Mouse (Mus musculus): ENCODE results near the gene Srd5a1. TPM values are rescaled to one million over a fixed set of nuclear protein-coding genes. Genes with fewer than 3 reads are reported as not detected.
A peak's percentile ranks its signal among the peaks of the same experiment; 100 is the strongest.
"Not testable (repeated sequence)": the region's sequence is repeated elsewhere in the genome, so short reads cannot be mapped to it uniquely, and the experiment has no call there.

Gene Srd5a1
- polyA plus RNA-seq, 1 experiment from 2014 or later = 31.7 TPM

DNA sequence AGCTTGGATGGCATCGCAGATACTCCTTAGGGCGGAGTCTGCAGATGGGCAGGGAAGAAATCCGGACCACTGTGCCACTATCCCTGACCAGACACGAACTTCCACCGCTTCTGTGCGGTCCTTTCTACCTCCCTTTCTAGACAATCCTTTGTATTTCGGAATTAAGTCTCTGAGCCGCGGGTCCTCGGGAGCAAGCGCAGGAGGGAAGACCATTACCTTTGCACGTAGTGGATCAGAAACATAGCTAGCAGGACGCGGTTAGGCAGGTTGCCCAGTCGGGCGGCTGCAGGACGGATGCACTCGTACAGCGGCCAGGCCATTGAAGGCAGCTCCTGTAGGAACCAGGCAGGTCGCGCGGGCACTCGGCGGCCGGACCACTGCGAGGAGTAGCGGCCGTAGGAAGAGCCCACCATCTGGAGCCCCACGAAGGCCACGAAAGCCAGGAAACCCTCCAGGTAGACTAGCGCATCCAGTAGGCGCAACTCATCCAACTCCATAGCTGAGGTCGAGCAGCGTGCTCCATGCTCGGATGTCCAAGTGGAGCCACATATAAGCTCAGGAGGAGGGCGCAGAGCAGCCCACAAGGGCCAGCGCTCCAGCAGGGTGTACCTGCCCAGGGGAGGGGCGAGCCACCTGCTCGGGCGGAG lies 368 bp downstream of the Srd5a1 start:
- Histone ChIP-seq H3K9me3 (replicated peaks; ENCODE audit: control insufficient read depth, low read length) (no peaks in the 10 kb centered on the region), H3K9ac (ENCODE audit: low read length) (peak overlapping the region; percentile 74), H3K27me3 (replicated peaks; ENCODE audit: control insufficient read depth, insufficient read depth, low read length) (no peaks in the 10 kb centered on the region), H3K4me3 (ENCODE audit: low read depth, low read length) (peak overlapping the region; percentile 96), H3K36me3 (ENCODE audit: control insufficient read depth, insufficient read depth, low read length) (peaks cover 20% of the 10 kb centered on the region), H3K4me2 (ENCODE audit: low read length) (peak overlapping the region; percentile 97), H3K4me1 (ENCODE audit: control insufficient read depth, insufficient read depth, low read length) (peaks cover 5% of the 10 kb centered on the region), H3K27ac (ENCODE audit: low read depth, low read length) (no peak overlapping the region)
- WGBS = 1% methylated on average over 40 of the region's 40 CpGs
- DNase-seq (ENCODE audit: low spot score) (no peak), ATAC-seq (no peak; the same call in 1 of the 2 replicates)

DNA sequence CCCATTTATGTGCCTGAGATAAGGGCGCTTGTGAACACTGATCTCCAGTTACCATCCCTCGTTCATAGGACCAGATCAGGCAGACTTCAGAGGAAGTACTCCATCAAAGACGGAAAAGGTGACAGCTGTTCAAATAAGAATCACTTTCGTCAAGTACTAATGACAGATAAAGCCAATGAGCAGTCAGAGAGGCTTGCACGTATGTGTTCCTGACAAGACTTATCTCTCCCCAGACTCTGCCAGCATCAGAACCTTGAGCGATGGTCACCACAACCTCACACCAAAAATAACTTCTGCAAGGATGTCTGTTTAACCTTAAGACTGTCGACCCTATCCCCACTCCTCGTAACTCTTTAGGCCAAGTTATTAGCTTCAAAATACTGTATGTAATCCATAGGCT lies 2.5 kb downstream of the Srd5a1 start:
- Histone ChIP-seq H3K9ac (ENCODE audit: low read length) (no peak overlapping the region), H3K27ac (ENCODE audit: low read depth, low read length) (no peak overlapping the region), H3K4me3 (ENCODE audit: low read depth, low read length) (no peak overlapping the region), H3K36me3 (ENCODE audit: control insufficient read depth, insufficient read depth, low read length) (0 out of 2 replicates have a peak, but pooled peaks cover under 1% of the 10 kb centered on the region), H3K4me2 (ENCODE audit: low read length) (no peak overlapping the region), H3K4me1 (ENCODE audit: control insufficient read depth, insufficient read depth, low read length) (peaks cover 5% of the 10 kb centered on the region), H3K27me3 (replicated peaks; ENCODE audit: control insufficient read depth, insufficient read depth, low read length) (no peaks in the 10 kb centered on the region), H3K9me3 (replicated peaks; ENCODE audit: control insufficient read depth, low read length) (no peaks in the 10 kb centered on the region)
- 92% methylated on average over 8 of the region's 8 CpGs for WGBS
- DNase-seq (ENCODE audit: low spot score) (no peak), ATAC-seq (no peak)

DNA sequence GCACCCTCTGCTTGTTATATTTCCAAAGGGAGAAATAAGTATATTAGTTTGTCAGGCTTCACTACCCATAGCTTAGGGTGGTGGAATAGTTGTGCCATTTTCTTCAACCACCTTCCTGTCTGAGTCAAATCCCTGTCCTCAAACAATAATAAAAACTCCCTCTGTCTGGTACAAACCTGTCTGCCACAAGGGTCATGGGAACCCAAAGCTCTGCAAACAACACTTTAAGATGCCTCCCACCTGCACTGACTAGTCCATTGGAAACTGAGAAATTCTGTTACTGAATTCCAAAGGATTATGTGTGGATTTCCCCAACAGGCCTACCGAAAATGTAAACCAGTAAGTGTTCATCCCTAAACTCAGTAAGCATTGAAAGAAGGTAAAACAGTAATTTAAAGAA lies 6.6 kb downstream of the Srd5a1 start:
- ATAC-seq (no peak), DNase-seq (ENCODE audit: low spot score) (no peak)
- H3K4me3 ChIP-seq (ENCODE audit: low read depth, low read length) = no peak overlapping the region
- no peaks in the 10 kb centered on the region for H3K36me3 ChIP-seq (ENCODE audit: control insufficient read depth, insufficient read depth, low read length)
- no peak overlapping the region for H3K4me2 ChIP-seq (ENCODE audit: low read length)
- no peak overlapping the region for H3K27ac ChIP-seq (ENCODE audit: low read depth, low read length)
- H3K4me1 ChIP-seq (ENCODE audit: control insufficient read depth, insufficient read depth, low read length) = no peaks in the 10 kb centered on the region
- no peaks in the 10 kb centered on the region for H3K27me3 ChIP-seq (replicated peaks; ENCODE audit: control insufficient read depth, insufficient read depth, low read length)
- H3K9ac ChIP-seq (ENCODE audit: low read length) = no peak overlapping the region
- 78% methylated on average over 1 of the region's 1 CpGs for WGBS
- H3K9me3 ChIP-seq (replicated peaks; ENCODE audit: control insufficient read depth, low read length) = no peaks in the 10 kb centered on the region

DNA sequence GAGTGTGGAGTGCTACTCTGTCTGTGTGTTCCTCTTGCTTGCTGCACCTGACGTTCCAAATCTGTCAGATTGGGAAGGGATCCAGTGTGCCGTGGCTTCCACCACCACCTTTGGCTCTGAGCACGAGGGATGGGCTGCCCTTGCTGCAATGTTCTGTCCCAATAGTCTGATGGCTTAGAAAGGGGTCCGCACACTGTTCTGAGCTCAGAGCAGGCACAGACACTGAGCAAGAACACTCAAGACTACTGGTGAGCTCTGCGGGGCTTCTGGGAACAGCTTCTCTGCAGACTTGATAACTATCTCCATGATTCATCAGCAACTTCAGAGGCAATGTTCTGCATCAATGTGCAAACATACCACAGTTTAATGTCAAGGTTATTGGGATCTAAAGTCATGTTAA lies 9.9 kb downstream of the Srd5a1 start:
- H3K4me1 ChIP-seq (ENCODE audit: control insufficient read depth, insufficient read depth, low read length) = no peaks in the 10 kb centered on the region
- H3K27me3 ChIP-seq (replicated peaks; ENCODE audit: control insufficient read depth, insufficient read depth, low read length) = no peaks in the 10 kb centered on the region
- H3K9me3 ChIP-seq (replicated peaks; ENCODE audit: control insufficient read depth, low read length) = no peaks in the 10 kb centered on the region
- ATAC-seq = no peak
- H3K36me3 ChIP-seq (ENCODE audit: control insufficient read depth, insufficient read depth, low read length) = no peaks in the 10 kb centered on the region
- 86% methylated on average over 5 of the region's 5 CpGs for WGBS
- H3K9ac ChIP-seq (ENCODE audit: low read length) = no peak overlapping the region
- no peak overlapping the region for H3K4me2 ChIP-seq (ENCODE audit: low read length)
- H3K27ac ChIP-seq (ENCODE audit: low read depth, low read length) = no peak overlapping the region
- no peak overlapping the region for H3K4me3 ChIP-seq (ENCODE audit: low read depth, low read length)
- DNase-seq (ENCODE audit: low spot score) = no peak

DNA sequence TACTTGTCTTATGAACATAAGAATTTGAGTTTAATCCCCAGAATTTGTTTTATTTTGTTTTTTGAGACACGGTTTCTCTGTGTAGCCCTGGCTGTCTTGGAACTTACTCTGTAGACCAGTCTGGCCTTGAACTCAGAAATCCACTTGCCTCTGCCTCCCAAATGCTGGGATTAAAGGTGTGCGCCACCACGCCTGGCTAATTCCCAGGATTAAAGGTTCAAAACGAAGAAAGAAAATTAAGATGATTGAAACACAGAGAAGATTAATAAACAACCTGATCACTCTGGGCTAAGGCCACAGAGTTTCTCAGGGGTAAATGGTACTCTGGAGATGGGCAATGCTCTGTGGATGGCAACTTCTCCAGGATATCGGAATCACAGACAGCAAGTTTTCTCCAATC lies 10.4 kb downstream of the Srd5a1 start:
- not testable (repeated sequence) for H3K27ac ChIP-seq (ENCODE audit: low read depth, low read length); ATAC-seq; DNase-seq (ENCODE audit: low spot score); H3K27me3 ChIP-seq (replicated peaks; ENCODE audit: control insufficient read depth, insufficient read depth, low read length); H3K9me3 ChIP-seq (replicated peaks; ENCODE audit: control insufficient read depth, low read length); H3K9ac ChIP-seq (ENCODE audit: low read length); H3K4me3 ChIP-seq (ENCODE audit: low read depth, low read length); H3K4me1 ChIP-seq (ENCODE audit: control insufficient read depth, insufficient read depth, low read length); H3K36me3 ChIP-seq (ENCODE audit: control insufficient read depth, insufficient read depth, low read length); H3K4me2 ChIP-seq (ENCODE audit: low read length)
- WGBS = 86% methylated on average over 5 of the region's 5 CpGs

DNA sequence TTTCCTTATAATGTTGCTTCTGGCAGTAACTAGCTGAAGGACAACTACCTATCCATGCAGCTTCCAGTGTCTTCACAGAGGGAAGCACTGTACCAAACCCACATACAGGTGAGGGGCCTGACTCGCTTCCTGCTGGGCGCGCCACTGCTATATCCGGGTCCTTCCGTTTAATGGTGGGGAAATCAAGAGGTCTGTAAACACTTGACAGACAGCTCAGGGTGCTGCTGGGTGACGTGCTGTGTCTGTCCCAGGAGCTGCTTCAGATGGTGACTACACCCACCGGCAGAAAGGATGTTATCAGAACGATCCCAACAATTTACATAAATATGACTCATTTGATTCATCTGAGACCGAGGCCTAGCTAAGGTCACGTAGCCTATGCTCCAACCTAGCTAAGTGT lies 12.4 kb downstream of the Srd5a1 start:
- Histone ChIP-seq H3K4me3 (ENCODE audit: low read depth, low read length) (no peak overlapping the region), H3K27ac (ENCODE audit: low read depth, low read length) (no peak overlapping the region), H3K4me2 (ENCODE audit: low read length) (no peak overlapping the region), H3K36me3 (ENCODE audit: control insufficient read depth, insufficient read depth, low read length) (no peaks in the 10 kb centered on the region), H3K27me3 (replicated peaks; ENCODE audit: control insufficient read depth, insufficient read depth, low read length) (no peaks in the 10 kb centered on the region), H3K9ac (ENCODE audit: low read length) (no peak overlapping the region), H3K4me1 (ENCODE audit: control insufficient read depth, insufficient read depth, low read length) (no peaks in the 10 kb centered on the region), H3K9me3 (replicated peaks; ENCODE audit: control insufficient read depth, low read length) (no peaks in the 10 kb centered on the region)
- 92% methylated on average over 10 of the region's 10 CpGs for WGBS
- DNase-seq (ENCODE audit: low spot score) (no peak), ATAC-seq (no peak)

DNA sequence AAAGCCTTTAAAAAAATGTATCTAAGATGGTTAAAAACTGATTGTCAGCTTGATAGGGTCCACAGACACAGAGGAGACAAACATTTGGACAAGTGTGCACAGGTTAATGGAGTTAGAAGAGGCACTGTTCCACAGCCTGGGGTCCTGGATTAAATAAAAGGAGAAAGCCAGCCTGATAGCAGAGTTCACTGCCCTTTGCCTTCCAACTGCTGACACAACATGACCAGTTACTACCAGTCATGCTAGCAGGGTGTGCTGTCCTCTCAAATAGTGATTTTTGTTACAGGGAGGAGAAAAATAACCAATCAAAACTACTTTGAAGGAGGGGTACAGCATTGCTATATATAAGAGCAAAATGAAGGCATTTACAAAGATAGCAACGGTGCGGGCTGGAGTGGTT lies 14.7 kb downstream of the Srd5a1 start:
- Histone ChIP-seq H3K9ac (ENCODE audit: low read length) (no peak overlapping the region), H3K4me2 (ENCODE audit: low read length) (no peak overlapping the region)
- no peak for ATAC-seq

DNA sequence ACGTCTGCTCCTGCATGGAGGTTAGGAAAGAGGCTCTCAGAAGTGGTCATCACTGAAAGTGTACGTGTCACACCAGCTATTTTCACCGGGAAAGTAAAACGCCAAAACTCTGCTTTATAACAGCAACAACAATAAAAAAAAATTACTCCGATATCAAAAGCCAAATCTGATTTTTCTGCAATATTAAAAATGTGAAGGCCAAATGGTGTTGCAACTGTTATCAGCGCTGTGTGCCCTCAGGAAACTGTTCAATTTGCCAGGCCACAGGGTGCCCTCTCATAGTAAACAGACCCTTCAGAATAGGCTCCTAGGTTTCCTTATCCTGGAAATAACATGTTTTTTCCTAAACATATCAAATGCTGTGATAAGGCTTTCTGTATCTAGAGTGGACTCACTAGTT lies 15.3 kb downstream of the Srd5a1 start:
- no peaks in the 10 kb centered on the region for H3K9me3 ChIP-seq (replicated peaks; ENCODE audit: control insufficient read depth, low read length)
- H3K9ac ChIP-seq (ENCODE audit: low read length) = no peak overlapping the region
- H3K4me1 ChIP-seq (ENCODE audit: control insufficient read depth, insufficient read depth, low read length) = no peaks in the 10 kb centered on the region
- no peaks in the 10 kb centered on the region for H3K27me3 ChIP-seq (replicated peaks; ENCODE audit: control insufficient read depth, insufficient read depth, low read length)
- H3K36me3 ChIP-seq (ENCODE audit: control insufficient read depth, insufficient read depth, low read length) = no peaks in the 10 kb centered on the region
- H3K4me3 ChIP-seq (ENCODE audit: low read depth, low read length) = no peak overlapping the region
- H3K4me2 ChIP-seq (ENCODE audit: low read length) = no peak overlapping the region
- DNase-seq (ENCODE audit: low spot score) = no peak
- ATAC-seq = no peak
- no peak overlapping the region for H3K27ac ChIP-seq (ENCODE audit: low read depth, low read length)
- 96% methylated on average over 6 of the region's 6 CpGs for WGBS

More for the DNA sequence above, 14.7 kb downstream of the Srd5a1 start:
- no peaks in the 10 kb centered on the region for H3K4me1 ChIP-seq (ENCODE audit: control insufficient read depth, insufficient read depth, low read length)
- H3K36me3 ChIP-seq (ENCODE audit: control insufficient read depth, insufficient read depth, low read length) = no peaks in the 10 kb centered on the region
- 94% methylated on average over 2 of the region's 2 CpGs for WGBS
- DNase-seq (ENCODE audit: low spot score) = no peak
- no peak overlapping the region for H3K27ac ChIP-seq (ENCODE audit: low read depth, low read length)
- H3K27me3 ChIP-seq (replicated peaks; ENCODE audit: control insufficient read depth, insufficient read depth, low read length) = no peaks in the 10 kb centered on the region
- H3K9me3 ChIP-seq (replicated peaks; ENCODE audit: control insufficient read depth, low read length) = no peaks in the 10 kb centered on the region
- no peak overlapping the region for H3K4me3 ChIP-seq (ENCODE audit: low read depth, low read length)

DNA sequence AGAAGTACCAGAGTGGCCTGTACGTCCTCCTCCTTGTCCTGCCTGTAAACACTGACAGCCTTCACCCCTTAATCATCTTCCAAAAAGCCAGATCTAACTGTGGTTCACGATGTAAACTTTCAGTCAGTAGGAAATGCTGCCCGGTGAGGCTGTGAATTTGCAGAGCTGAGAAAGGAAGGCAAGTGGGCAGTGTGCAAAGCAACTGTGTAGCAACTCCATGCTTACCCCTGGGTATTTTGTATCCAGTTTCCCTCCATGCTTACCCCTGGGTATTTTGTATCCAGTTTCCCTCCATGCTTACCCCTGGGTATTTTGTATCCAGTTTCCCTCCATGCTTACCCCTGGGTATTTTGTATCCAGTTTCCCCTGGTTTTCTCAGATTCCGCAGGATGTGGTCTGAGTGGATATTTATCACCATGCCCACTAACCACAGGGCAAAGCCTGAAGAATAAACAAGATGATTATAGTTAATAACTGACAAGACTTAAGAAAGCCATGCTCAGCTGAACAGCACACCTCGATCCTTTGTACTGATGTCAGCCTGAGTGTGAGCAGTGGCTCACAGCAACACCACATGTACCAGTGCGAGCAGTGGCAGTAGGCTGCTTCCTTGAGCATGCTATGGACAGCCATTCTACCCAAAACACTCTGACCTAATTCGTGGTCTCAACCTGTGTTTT lies 16.5 kb downstream of the Srd5a1 start:
- Histone ChIP-seq H3K4me2 (ENCODE audit: low read length) (no peak overlapping the region), H3K27ac (ENCODE audit: low read depth, low read length) (no peak overlapping the region), H3K9ac (ENCODE audit: low read length) (no peak overlapping the region), H3K36me3 (ENCODE audit: control insufficient read depth, insufficient read depth, low read length) (no peaks in the 10 kb centered on the region), H3K4me1 (ENCODE audit: control insufficient read depth, insufficient read depth, low read length) (no peaks in the 10 kb centered on the region), H3K4me3 (ENCODE audit: low read depth, low read length) (no peak overlapping the region), H3K27me3 (replicated peaks; ENCODE audit: control insufficient read depth, insufficient read depth, low read length) (no peaks in the 10 kb centered on the region), H3K9me3 (replicated peaks; ENCODE audit: control insufficient read depth, low read length) (no peaks in the 10 kb centered on the region)
- WGBS = 87% methylated on average over 7 of the region's 7 CpGs
- DNase-seq (ENCODE audit: low spot score) (no peak), ATAC-seq (no peak)

Measured in forebrain, embryonic 14.5 days (tissue).